Mouse (Mus musculus) midbrain, embryonic 15.5 days (tissue): Measurements from ENCODE around the gene Hcn2. TPM values are rescaled to one million over a fixed set of nuclear protein-coding genes. Genes with fewer than 3 reads are reported as not detected.

ENCODE experiments used
- ATAC-seq: fragments of 200-750 bp; cut with Nextera tagmentation; replicated peaks from 2 replicates; pipeline ENCODE4 v1.8.0; 2017; ENCODE audit warnings: moderate TSS enrichment
- H3K27ac ChIP-seq: fragments of 300-500 bp; sonication (generic); 2 replicates; pipeline ENCODE4 v1.5.1; 2015; ENCODE audit warnings: mild to moderate bottlenecking, inconsistent platforms
- H3K27me3 ChIP-seq: fragments of 300-500 bp; sonication (generic); replicated peaks from 2 replicates; pipeline ENCODE4 v1.6.1; 2015; ENCODE audit warnings: inconsistent platforms
- H3K36me3 ChIP-seq: fragments of 300-500 bp; sonication (generic); replicated peaks from 2 replicates; pipeline ENCODE4 v1.6.1; 2015; ENCODE audit warnings: inconsistent platforms
- H3K4me1 ChIP-seq: fragments of 300-500 bp; sonication (generic); 2 replicates; pipeline ENCODE4 v1.6.1; 2015; ENCODE audit warnings: inconsistent platforms
- H3K4me2 ChIP-seq: fragments of 300-500 bp; sonication (generic); 2 replicates; pipeline ENCODE4 v1.6.1; 2015; ENCODE audit warnings: inconsistent platforms, mild to moderate bottlenecking, moderate library complexity
- H3K4me3 ChIP-seq: fragments of 300-500 bp; sonication (generic); 2 replicates; pipeline ENCODE4 v1.5.1; 2015; ENCODE audit warnings: mild to moderate bottlenecking, inconsistent platforms
- H3K9ac ChIP-seq: fragments of 300-500 bp; sonication (generic); 2 replicates; pipeline ENCODE4 v1.6.1; 2015; ENCODE audit warnings: mild to moderate bottlenecking, inconsistent platforms
- H3K9me3 ChIP-seq: fragments of 300-500 bp; sonication (generic); 2 replicates; pipeline ENCODE4 v1.6.1; 2016; ENCODE audit warnings: inconsistent platforms
- WGBS: fragments of 180-500 bp; shearing (Covaris S2); methylation state at CpG from one replicate; pipeline ENCODE4 v1.1.7; 2015; ENCODE audit warnings: mixed read lengths; 5-methylcytosine and 5-hydroxymethylcytosine counted together
- polyA plus RNA-seq: library from polyadenylated mRNA; unstranded; fragments of >200 nt; fragmentation: Nextera tagmentation; extraction: Ambion mirVana; gene quantifications from 2 replicates; pipeline ENCODE4 v1.2.1, GENCODE M21; 2015

The Hcn2 gene
- polyA plus RNA-seq, 1 experiment from 2014 or later, result 1.3 TPM

DNA sequence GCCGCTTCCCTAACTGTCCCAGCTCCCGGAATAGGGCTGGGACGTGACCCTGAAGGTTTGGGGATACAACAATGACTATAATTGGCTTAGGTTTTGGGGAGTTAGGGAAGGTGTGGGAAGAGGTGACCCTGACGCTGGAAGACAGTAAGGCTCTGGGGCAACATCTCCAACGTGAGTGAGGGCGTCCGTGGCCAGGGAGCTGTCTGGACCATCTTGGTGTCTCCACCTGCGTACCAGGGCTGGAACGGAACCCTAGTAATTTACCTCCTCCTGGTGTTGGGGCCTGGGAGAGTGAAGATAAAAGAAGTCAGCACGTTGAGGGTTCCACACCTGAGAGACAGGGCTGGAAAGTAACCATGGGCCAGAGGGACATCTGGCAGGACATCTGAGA, 11.5 kb upstream of the Hcn2 start:
- H3K27ac ChIP-seq, result peak overlapping the region; percentile 85
- H3K4me3 ChIP-seq, result peak overlapping the region; percentile 65
- H3K9ac ChIP-seq, result peak overlapping the region; percentile 76
- peaks cover under 1% of the 10 kb centered on the region; the same call in 1 of the 2 replicates for H3K36me3 ChIP-seq
- no peak for ATAC-seq
- no peaks in the 10 kb centered on the region for H3K27me3 ChIP-seq
- WGBS, result 6% methylated on average over 10 of the region's 10 CpGs
- H3K4me2 ChIP-seq, result peak overlapping the region; percentile 85
- no peaks in the 10 kb centered on the region for H3K9me3 ChIP-seq
- peaks cover 30% of the 10 kb centered on the region for H3K4me1 ChIP-seq

DNA sequence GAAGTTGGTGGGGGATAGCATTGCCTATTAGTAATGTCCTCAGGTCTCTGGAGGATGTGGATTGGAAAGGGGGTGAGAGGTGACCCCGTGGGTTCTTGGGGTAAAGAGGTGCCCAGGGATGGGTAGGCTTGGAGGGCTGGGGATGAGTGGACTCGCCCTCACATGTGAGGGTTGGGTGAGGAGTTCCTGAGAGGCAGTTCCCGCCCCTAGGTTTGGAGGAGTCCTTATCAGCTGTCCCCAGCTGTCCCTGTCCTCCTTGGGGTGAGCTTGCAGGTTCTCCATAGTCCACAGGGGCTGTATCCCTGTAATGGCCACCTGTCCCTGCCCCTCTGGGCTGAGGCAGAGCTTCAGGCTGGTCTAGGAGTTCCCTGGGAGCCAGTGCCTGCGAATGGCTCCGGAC, 10.5 kb upstream of the Hcn2 start:
- no peak for ATAC-seq
- Histone ChIP-seq H3K27me3 (no peaks in the 10 kb centered on the region), H3K4me3 (peak overlapping the region; percentile 65), H3K36me3 (peaks cover 10% of the 10 kb centered on the region), H3K4me1 (peaks cover 30% of the 10 kb centered on the region), H3K27ac (no peak overlapping the region), H3K4me2 (peak overlapping the region; percentile 85), H3K9ac (peak overlapping the region; percentile 76), H3K9me3 (no peaks in the 10 kb centered on the region)
- WGBS, result 79% methylated on average over 5 of the region's 5 CpGs

DNA sequence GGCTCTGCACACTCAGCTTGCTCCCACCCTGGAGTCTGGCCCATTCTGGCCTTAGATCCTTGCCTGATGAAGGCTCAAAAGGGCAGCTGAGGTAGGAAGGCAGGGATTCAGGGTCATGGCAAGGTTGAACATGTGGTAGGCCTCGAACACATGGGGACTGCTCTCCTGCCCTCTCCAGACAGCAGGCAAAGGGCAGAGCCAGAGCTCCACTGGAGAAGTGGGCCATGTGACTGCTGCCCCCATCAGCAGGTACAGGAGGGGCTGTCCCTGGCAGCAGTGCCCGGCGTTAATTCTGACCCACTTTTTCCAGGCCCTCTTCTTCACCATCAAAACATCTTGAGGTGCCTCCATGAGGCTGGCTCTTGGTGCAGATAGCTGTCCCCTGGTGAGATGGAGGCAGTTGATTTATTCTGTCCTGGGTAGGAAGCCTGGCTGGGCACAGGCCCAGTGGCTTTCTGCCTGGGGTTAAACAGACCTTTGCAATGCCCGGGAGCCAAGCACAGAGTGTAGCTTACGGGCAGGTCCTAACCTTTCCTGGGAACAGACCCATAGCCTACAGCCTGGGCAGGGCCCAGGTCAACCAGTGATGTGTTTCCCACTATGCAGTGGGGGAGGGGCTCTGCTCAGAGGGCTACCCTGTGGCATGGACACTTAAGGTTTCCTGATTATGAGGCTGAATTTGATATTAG, 9.9 kb upstream of the Hcn2 start:
- peak overlapping the region; percentile 85 for H3K4me2 ChIP-seq
- H3K36me3 ChIP-seq, result peaks cover 16% of the 10 kb centered on the region
- peak overlapping the region; percentile 65; the same call in 1 of the 2 replicates for H3K4me3 ChIP-seq
- H3K9ac ChIP-seq, result peak overlapping the region; percentile 76
- H3K27ac ChIP-seq, result no peak overlapping the region
- 88% methylated on average over 5 of the region's 5 CpGs for WGBS
- ATAC-seq, result no peak
- no peaks in the 10 kb centered on the region for H3K9me3 ChIP-seq
- H3K4me1 ChIP-seq, result peaks cover 30% of the 10 kb centered on the region
- no peaks in the 10 kb centered on the region for H3K27me3 ChIP-seq

DNA sequence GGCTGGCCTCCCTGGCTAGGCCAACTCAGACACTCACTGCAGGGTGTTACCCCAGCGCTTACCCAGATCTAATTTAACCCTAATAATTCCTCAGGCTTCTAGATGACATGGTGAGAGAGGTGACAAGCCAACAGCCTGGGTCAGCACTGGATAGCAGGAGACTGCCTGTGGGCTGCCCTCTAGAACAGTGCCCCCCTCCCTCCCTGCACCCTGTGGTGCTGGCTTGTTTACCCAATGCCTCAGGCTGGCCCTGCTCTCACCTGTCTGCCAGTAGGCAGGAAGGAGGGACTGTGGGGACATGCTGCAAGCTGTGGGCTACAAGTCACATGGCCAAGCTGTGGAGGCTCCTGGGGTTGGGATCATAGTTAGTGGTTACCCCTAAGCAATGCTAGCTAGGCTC, 9.3 kb upstream of the Hcn2 start:
- no peak for ATAC-seq
- 79% methylated on average over 1 of the region's 1 CpGs for WGBS

DNA sequence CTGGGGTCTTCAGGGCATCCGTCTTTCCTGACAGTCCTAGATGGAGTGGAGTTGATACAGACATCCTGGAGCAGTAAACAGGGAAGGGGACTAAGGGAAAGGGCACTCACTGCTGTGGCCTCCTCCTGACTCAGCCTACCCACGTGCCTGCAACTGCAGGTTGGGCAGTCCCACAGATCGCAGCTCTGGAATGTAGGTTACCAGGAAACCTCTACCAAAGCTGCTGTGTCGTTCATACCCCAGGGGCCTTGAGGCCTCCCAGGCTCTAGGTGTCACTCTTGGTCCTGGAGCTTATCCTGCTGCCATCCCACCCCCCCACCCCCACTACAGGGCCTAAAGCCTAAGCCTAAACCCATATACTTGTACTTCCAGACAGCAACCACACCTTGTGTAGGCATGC, 8.7 kb upstream of the Hcn2 start:
- no peaks in the 10 kb centered on the region for H3K27me3 ChIP-seq
- 0 out of 2 replicates have a peak overlapping the region, but pooled peaks have one; percentile 14 for H3K4me2 ChIP-seq
- peaks cover 22% of the 10 kb centered on the region for H3K36me3 ChIP-seq
- WGBS, result 79% methylated on average over 4 of the region's 4 CpGs
- no peak overlapping the region for H3K27ac ChIP-seq
- peaks cover 30% of the 10 kb centered on the region for H3K4me1 ChIP-seq
- H3K9me3 ChIP-seq, result no peaks in the 10 kb centered on the region
- no peak overlapping the region for H3K4me3 ChIP-seq
- no peak overlapping the region for H3K9ac ChIP-seq
- no peak for ATAC-seq

More for the DNA sequence above, 9.3 kb upstream of the Hcn2 start:
- Histone ChIP-seq H3K9ac (no peak overlapping the region), H3K27ac (no peak overlapping the region), H3K4me3 (no peak overlapping the region), H3K36me3 (peaks cover 22% of the 10 kb centered on the region), H3K27me3 (no peaks in the 10 kb centered on the region), H3K4me2 (peak overlapping the region; percentile 85), H3K4me1 (peaks cover 30% of the 10 kb centered on the region), H3K9me3 (no peaks in the 10 kb centered on the region)

DNA sequence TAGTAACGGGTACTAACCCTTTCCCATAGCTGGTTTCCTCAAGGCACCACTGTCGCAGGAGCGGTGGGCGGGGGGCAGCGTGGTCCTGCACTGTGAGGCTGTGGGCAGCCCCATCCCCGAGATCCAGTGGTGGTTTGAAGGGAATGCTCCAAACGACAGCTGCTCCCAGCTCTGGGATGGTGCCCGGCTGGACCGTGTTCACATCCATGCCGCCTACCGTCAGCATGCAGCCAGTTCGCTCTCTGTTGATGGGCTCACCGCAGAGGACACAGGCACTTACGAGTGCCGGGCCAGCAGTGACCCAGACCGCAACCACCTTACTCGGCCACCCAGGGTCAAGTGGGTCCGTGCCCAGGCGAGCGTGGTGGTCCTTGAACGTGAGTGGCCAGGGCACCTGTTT, 7.8 kb upstream of the Hcn2 start:
- no peak overlapping the region for H3K4me2 ChIP-seq
- H3K4me1 ChIP-seq, result peaks cover 30% of the 10 kb centered on the region
- ATAC-seq, result no peak
- H3K4me3 ChIP-seq, result no peak overlapping the region
- no peaks in the 10 kb centered on the region for H3K27me3 ChIP-seq
- H3K9me3 ChIP-seq, result no peaks in the 10 kb centered on the region
- H3K36me3 ChIP-seq, result peaks cover 22% of the 10 kb centered on the region
- no peak overlapping the region for H3K9ac ChIP-seq
- WGBS, result 91% methylated on average over 21 of the region's 21 CpGs
- H3K27ac ChIP-seq, result no peak overlapping the region

DNA sequence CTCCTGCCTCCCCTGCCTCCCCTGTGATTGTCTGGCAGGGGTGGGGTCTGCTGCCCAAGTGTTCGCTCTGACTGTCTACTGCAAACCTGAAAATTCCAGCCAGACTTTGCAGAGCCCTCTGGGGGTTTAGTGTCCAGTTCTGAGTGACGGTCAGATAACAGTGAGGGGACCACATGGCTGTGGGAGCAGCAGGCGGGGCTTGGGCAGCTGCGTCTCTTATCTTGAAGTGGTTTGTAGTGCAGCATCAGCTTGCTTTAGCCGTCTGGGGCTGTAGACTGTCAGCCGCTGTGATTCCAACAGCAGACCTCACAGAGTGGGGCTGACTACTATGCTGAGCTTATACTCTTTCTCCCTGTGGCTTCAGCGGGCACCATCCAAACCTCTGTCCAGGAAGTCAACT, 7.1 kb upstream of the Hcn2 start:
- no peak overlapping the region for H3K9ac ChIP-seq
- H3K27ac ChIP-seq, result no peak overlapping the region
- no peak for ATAC-seq
- H3K36me3 ChIP-seq, result peaks cover 22% of the 10 kb centered on the region
- peaks cover 30% of the 10 kb centered on the region for H3K4me1 ChIP-seq
- H3K4me2 ChIP-seq, result no peak overlapping the region
- WGBS, result 83% methylated on average over 7 of the region's 7 CpGs
- no peaks in the 10 kb centered on the region for H3K9me3 ChIP-seq
- H3K4me3 ChIP-seq, result no peak overlapping the region
- H3K27me3 ChIP-seq, result no peaks in the 10 kb centered on the region

DNA sequence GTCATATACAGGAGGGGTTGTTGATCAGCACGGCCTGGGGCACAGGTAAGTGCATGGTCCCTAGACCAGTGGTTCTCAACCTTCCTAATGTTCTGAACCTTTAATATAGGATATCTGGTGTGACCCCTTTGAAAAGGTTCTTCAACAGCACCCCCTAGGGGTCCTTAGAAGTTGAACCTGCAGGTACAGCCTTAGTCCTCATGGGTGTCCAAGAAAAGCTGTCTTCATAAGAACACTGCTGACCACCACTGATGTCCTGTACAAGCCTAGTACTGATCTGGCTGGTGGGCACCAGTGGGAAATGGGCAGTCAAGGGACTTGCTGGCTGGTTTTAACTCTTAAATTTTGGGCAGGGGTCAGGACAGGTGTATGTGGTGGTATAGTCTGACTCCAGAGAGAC, 4.4 kb upstream of the Hcn2 start:
- Histone ChIP-seq H3K36me3 (peaks cover 22% of the 10 kb centered on the region), H3K9me3 (no peaks in the 10 kb centered on the region), H3K4me2 (no peak overlapping the region), H3K4me1 (peaks cover 17% of the 10 kb centered on the region), H3K27me3 (peaks cover 16% of the 10 kb centered on the region), H3K9ac (no peak overlapping the region), H3K4me3 (no peak overlapping the region), H3K27ac (no peak overlapping the region)
- 89% methylated on average over 1 of the region's 1 CpGs for WGBS
- ATAC-seq, result 0 out of 2 replicates have a peak, but pooled peaks have one; percentile 10

DNA sequence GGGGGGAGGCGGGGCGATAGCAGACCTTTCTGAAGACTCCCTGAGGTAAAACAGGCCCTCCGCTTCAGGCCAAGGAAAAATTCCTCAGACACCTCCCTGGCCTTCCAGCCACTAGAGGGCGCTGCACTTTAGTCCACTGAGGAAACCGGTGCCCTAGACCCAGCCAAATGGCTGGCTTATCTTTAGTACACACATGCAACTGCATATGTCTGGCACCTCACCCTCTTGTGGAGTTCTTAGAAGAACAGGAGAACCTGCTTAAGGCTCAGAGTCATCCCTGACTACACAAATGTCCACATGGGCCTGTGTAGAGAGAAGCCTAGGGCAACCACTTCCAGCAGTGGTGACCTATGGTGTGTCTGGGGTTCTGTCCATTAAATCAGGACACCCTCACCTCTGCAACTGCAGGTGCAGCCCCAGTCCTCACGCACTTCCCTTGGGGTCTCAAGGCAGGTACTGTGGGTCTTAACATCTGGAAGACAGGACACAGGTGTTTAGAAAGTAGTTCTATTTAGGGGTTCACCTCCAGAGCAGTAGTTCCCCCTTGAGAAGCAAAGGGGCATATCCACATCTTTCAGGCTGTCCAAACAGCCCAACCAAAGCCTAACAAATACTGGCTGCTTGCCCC, 3.8 kb upstream of the Hcn2 start:
- WGBS, result 17% methylated on average over 4 of the region's 6 CpGs
- peaks cover 22% of the 10 kb centered on the region for H3K36me3 ChIP-seq
- peaks cover 22% of the 10 kb centered on the region for H3K27me3 ChIP-seq
- H3K4me2 ChIP-seq, result no peak overlapping the region
- H3K4me3 ChIP-seq, result no peak overlapping the region
- no peak for ATAC-seq
- no peak overlapping the region for H3K9ac ChIP-seq
- H3K27ac ChIP-seq, result no peak overlapping the region
- peaks cover 17% of the 10 kb centered on the region for H3K4me1 ChIP-seq
- H3K9me3 ChIP-seq, result no peaks in the 10 kb centered on the region

DNA sequence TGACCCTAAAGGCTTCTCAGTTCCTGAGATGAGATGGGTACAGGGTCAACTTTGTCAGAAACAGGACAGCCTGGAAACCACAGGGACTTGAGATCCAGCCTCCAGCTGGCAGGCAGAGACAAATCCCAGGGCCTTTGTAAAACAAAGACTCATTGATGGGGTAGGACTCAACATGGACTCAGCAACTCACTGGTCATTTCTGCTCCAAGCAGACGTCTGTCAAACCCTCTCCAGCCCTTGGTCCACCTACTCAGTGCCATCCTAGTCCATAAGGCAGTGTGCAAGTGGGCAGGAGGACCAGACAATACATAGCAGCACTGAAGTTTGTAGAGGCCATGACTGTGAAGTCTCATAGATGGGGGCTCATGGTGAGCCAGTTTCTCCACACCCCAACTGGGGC, 3.3 kb upstream of the Hcn2 start:
- H3K4me3 ChIP-seq, result no peak overlapping the region
- H3K36me3 ChIP-seq, result peaks cover 22% of the 10 kb centered on the region
- ATAC-seq, result no peak
- no peak overlapping the region for H3K4me2 ChIP-seq
- peaks cover 27% of the 10 kb centered on the region for H3K27me3 ChIP-seq
- WGBS, result 17% methylated on average over 1 of the region's 1 CpGs
- H3K27ac ChIP-seq, result no peak overlapping the region
- no peaks in the 10 kb centered on the region for H3K9me3 ChIP-seq
- no peak overlapping the region for H3K9ac ChIP-seq
- H3K4me1 ChIP-seq, result peaks cover 20% of the 10 kb centered on the region

DNA sequence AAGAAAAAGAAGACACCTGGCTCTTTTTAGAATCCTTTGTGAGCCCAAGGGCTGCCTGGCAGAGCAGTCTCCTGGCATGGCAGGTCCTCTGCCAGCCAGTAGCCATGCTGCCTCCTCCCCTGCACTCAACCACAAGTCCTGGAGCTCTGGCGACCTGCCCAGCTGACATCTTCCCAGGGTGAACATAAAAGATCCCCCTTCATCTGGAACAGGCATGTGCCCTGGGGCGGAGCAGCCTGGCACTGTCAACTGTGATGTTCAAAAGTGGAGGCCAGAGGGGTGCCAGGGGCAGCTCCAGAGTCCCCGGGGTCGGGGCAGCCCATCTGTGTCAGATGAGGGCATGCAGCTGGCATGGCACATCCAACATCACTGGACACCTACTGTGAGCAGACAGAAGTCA, 1.4 kb upstream of the Hcn2 start:
- WGBS, result 58% methylated on average over 4 of the region's 4 CpGs
- H3K9ac ChIP-seq, result no peak overlapping the region
- H3K27me3 ChIP-seq, result peaks cover 41% of the 10 kb centered on the region
- no peaks in the 10 kb centered on the region for H3K9me3 ChIP-seq
- no peak for ATAC-seq
- H3K27ac ChIP-seq, result no peak overlapping the region
- H3K4me2 ChIP-seq, result no peak overlapping the region
- H3K4me3 ChIP-seq, result no peak overlapping the region
- H3K36me3 ChIP-seq, result peaks cover 22% of the 10 kb centered on the region
- peaks cover 24% of the 10 kb centered on the region for H3K4me1 ChIP-seq

DNA sequence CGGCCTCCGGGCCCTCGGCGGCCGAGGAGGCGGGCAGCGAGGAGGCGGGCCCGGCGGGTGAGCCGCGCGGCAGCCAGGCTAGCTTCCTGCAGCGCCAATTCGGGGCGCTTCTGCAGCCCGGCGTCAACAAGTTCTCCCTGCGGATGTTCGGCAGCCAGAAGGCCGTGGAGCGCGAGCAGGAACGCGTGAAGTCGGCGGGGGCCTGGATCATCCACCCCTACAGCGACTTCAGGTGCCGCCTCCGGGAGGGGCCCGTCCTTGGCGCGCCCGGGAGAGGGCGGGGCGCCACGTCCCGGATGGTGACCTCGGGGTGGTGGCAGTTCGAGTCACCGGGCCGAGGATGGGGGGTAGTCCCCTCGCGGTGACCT, 538 bp downstream of the Hcn2 start:
- ATAC-seq, result peak; percentile 22
- H3K4me3 ChIP-seq, result peak overlapping the region; percentile 74
- peaks cover 2% of the 10 kb centered on the region; the same call in 1 of the 2 replicates for H3K36me3 ChIP-seq
- H3K4me1 ChIP-seq, result peaks cover 24% of the 10 kb centered on the region
- under 1% methylated on average over 42 of the region's 44 CpGs for WGBS
- peaks cover 41% of the 10 kb centered on the region for H3K27me3 ChIP-seq
- H3K9me3 ChIP-seq, result no peaks in the 10 kb centered on the region
- H3K4me2 ChIP-seq, result peak overlapping the region; percentile 84
- peak overlapping the region; percentile 73 for H3K9ac ChIP-seq
- peak overlapping the region; percentile 69 for H3K27ac ChIP-seq
